Mouse (Mus musculus): ENCODE results near the gene Tssc4.

- TF ChIP-seq POLR2AphosphoS2 (IDR thresholded peaks at IDR 0.05; ENCODE audit: low read length) (no peak), ZNF384 (IDR thresholded peaks at IDR 0.05; ENCODE audit: low read depth, low read length) (no peak), POLR2A (IDR thresholded peaks at IDR 0.05; ENCODE audit: control insufficient read depth in 1 of 2, insufficient read depth in 1 of 2, low read depth in 1 of 2, low read length in 2 of 2, poor library complexity in 1 of 2) (no peak), CHD1 (IDR thresholded peaks at IDR 0.05; ENCODE audit: low read depth, low read length) (no peak), CTCF (IDR thresholded peaks at IDR 0.05 in 2 of 3, conservative IDR thresholded peaks at IDR 0.05 in 1 of 3; ENCODE audit: control insufficient read depth in 1 of 3, insufficient read depth in 1 of 3, low read depth in 2 of 3, low read length in 3 of 3, poor library complexity in 1 of 3, severe bottlenecking in 1 of 3) (no peak), NELFE (IDR thresholded peaks at IDR 0.05; ENCODE audit: low read depth, low read length) (no peak), MAX (IDR thresholded peaks at IDR 0.05; ENCODE audit: low read length) (no peak), ETS1 (IDR thresholded peaks at IDR 0.05; ENCODE audit: low read depth, low read length) (no peak), TCF12 (IDR thresholded peaks at IDR 0.05; ENCODE audit: low read depth, low read length) (no peak), USF1 (IDR thresholded peaks at IDR 0.05; ENCODE audit: low read depth, low read length) (no peak), ELF1 (IDR thresholded peaks at IDR 0.05; ENCODE audit: low read depth, low read length) (no peak), GATA1 (IDR thresholded peaks at IDR 0.05; ENCODE audit: low read depth, low read length) (no peak), BHLHE40 (IDR thresholded peaks at IDR 0.05; ENCODE audit: borderline replicate concordance, low read depth, low read length) (no peak)
These were observed 14.0 kb upstream of the Tssc4 start for GRCm38 (mm10) chr7:143055001-143055400.

Data from MEL (cell line).